Mouse (Mus musculus): Measurements from ENCODE around the gene Klhl3.

GRCm38 (mm10) chr13:58117318-58118017, 4.1 kb upstream of the Klhl3 start:
- TF ChIP-seq CTCF (IDR thresholded peaks at IDR 0.05; ENCODE audit: borderline replicate concordance, control insufficient read depth, extremely low read depth, insufficient read depth, low read length, poor library complexity) (peak; percentile 68; the same call in 1 of the 2 replicates), POLR2A (IDR thresholded peaks at IDR 0.05; ENCODE audit: control insufficient read depth, extremely low read depth, insufficient read depth, low read length, poor library complexity) (no peak)
